Mouse (Mus musculus) hindbrain, embryonic 14.5 days (tissue): ENCODE data around the gene Coro1a. TPM values are rescaled to one million over a fixed set of nuclear protein-coding genes. Genes with fewer than 3 reads are reported as not detected.
"Not testable (repeated sequence)": the region's sequence is repeated elsewhere in the genome, so short reads cannot be mapped to it uniquely, and the experiment has no call there.

ENCODE experiments used
- ATAC-seq: fragments of 200-750 bp; cut with Nextera tagmentation; 2 replicates; pipeline ENCODE4 v1.8.0; 2017; ENCODE audit warnings: moderate number of reproducible peaks, mild to moderate bottlenecking, moderate TSS enrichment, moderate library complexity; ENCODE audit not compliant: low FRiP score
- DNase-seq: peaks from one replicate; pipeline ENCODE4 v3.0.0-alpha.2; 2015; ENCODE audit warnings: low spot score
- H3K27ac ChIP-seq: fragments of 300-500 bp; sonication (generic); 2 replicates; pipeline ENCODE4 v1.5.1; 2014; ENCODE audit warnings: mild to moderate bottlenecking, moderate library complexity
- H3K27me3 ChIP-seq: fragments of 300-500 bp; sonication (generic); 2 replicates; pipeline ENCODE4 v1.6.1; 2014; ENCODE audit warnings: mild to moderate bottlenecking, low read length, mixed read lengths; ENCODE audit not compliant: control insufficient read depth, insufficient read depth
- H3K36me3 ChIP-seq: fragments of 300-500 bp; sonication (generic); replicated peaks from 2 replicates; pipeline ENCODE4 v1.6.1; 2014; ENCODE audit not compliant: control insufficient read depth, insufficient read depth
- H3K4me1 ChIP-seq: fragments of 300-500 bp; sonication (generic); replicated peaks from 2 replicates; pipeline ENCODE4 v1.6.1; 2014; ENCODE audit warnings: antibody characterized with exemption, low read length, mixed read lengths; ENCODE audit not compliant: control insufficient read depth, insufficient read depth
- H3K4me2 ChIP-seq: fragments of 300-500 bp; sonication (generic); replicated peaks from 2 replicates; pipeline ENCODE4 v1.6.1; 2014; ENCODE audit warnings: mild to moderate bottlenecking, moderate library complexity
- H3K4me3 ChIP-seq: fragments of 300-500 bp; sonication (generic); replicated peaks from 2 replicates; pipeline ENCODE4 v1.5.1; 2014; ENCODE audit warnings: mild to moderate bottlenecking, low read length
- H3K9ac ChIP-seq: fragments of 300-500 bp; sonication (generic); 2 replicates; pipeline ENCODE4 v1.6.1; 2014
- H3K9me3 ChIP-seq: fragments of 300-500 bp; sonication (generic); 2 replicates; pipeline ENCODE4 v1.6.1; 2016; ENCODE audit warnings: low read length; ENCODE audit not compliant: control insufficient read depth
- WGBS: fragments of 180-500 bp; shearing (Covaris S2); extraction: QIAGEN DNeasy Blood & Tissue Kit; methylation state at CpG from one replicate; pipeline ENCODE4 v1.1.7; 2014; 5-methylcytosine and 5-hydroxymethylcytosine counted together
- polyA plus RNA-seq: library from polyadenylated mRNA; unstranded; fragments of >200 nt; fragmentation: Nextera tagmentation; extraction: Ambion mirVana; gene quantifications from 2 replicates; pipeline ENCODE4 v1.2.1, GENCODE M21; 2014

Coro1a gene
- polyA plus RNA-seq, 1 experiment from 2014 or later: 82.2 TPM

GRCm38 (mm10) chr7:126740132-126740735 lies 32.6 kb upstream of the Coro1a start:
- H3K9ac ChIP-seq: no peak overlapping the region
- no peaks in the 10 kb centered on the region for H3K4me1 ChIP-seq
- no peaks in the 10 kb centered on the region for H3K27me3 ChIP-seq
- DNase-seq (no peak), ATAC-seq (no peak)
- no peak overlapping the region for H3K27ac ChIP-seq
- no peaks in the 10 kb centered on the region for H3K9me3 ChIP-seq
- no peak overlapping the region for H3K4me3 ChIP-seq
- H3K4me2 ChIP-seq: no peak overlapping the region
- 65% methylated on average over 13 of the region's 13 CpGs for WGBS
- H3K36me3 ChIP-seq: no peaks in the 10 kb centered on the region

GRCm38 (mm10) chr7:126739551-126739950 lies 32.0 kb upstream of the Coro1a start:
- no peaks in the 10 kb centered on the region for H3K9me3 ChIP-seq
- no peak overlapping the region for H3K9ac ChIP-seq
- H3K36me3 ChIP-seq: no peaks in the 10 kb centered on the region
- H3K27ac ChIP-seq: no peak overlapping the region
- ATAC-seq: no peak
- WGBS: 82% methylated on average over 17 of the region's 17 CpGs
- H3K4me2 ChIP-seq: no peak overlapping the region
- no peak for DNase-seq
- H3K4me1 ChIP-seq: no peaks in the 10 kb centered on the region
- no peaks in the 10 kb centered on the region for H3K27me3 ChIP-seq
- no peak overlapping the region for H3K4me3 ChIP-seq

- Histone ChIP-seq H3K27ac (no peak overlapping the region), H3K9me3 (no peaks in the 10 kb centered on the region), H3K4me3 (no peak overlapping the region), H3K4me2 (no peak overlapping the region), H3K9ac (no peak overlapping the region), H3K36me3 (no peaks in the 10 kb centered on the region), H3K27me3 (no peaks in the 10 kb centered on the region), H3K4me1 (no peaks in the 10 kb centered on the region)
- WGBS: 75% methylated on average over 8 of the region's 8 CpGs
- ATAC-seq (no peak), DNase-seq (no peak)
Observed at GRCm38 (mm10) chr7:126736122-126736521, 28.5 kb upstream of the Coro1a start.

GRCm38 (mm10) chr7:126730256-126730789 lies 22.7 kb upstream of the Coro1a start:
- H3K9ac ChIP-seq, DNase-seq, ATAC-seq, H3K9me3 ChIP-seq, H3K4me3 ChIP-seq, H3K27me3 ChIP-seq, H3K4me2 ChIP-seq, H3K27ac ChIP-seq, H3K4me1 ChIP-seq, H3K36me3 ChIP-seq: not testable (repeated sequence)
- 87% methylated on average over 4 of the region's 4 CpGs for WGBS

GRCm38 (mm10) chr7:126725667-126726066 lies 18.1 kb upstream of the Coro1a start:
- DNase-seq: no peak
- no peaks in the 10 kb centered on the region for H3K4me1 ChIP-seq
- no peak for ATAC-seq
- no peak overlapping the region for H3K4me2 ChIP-seq
- H3K36me3 ChIP-seq: no peaks in the 10 kb centered on the region
- H3K9ac ChIP-seq: no peak overlapping the region
- no peaks in the 10 kb centered on the region for H3K27me3 ChIP-seq
- H3K27ac ChIP-seq: no peak overlapping the region
- 91% methylated on average over 5 of the region's 5 CpGs for WGBS
- no peaks in the 10 kb centered on the region for H3K9me3 ChIP-seq
- no peak overlapping the region for H3K4me3 ChIP-seq

GRCm38 (mm10) chr7:126725077-126725476 lies 17.5 kb upstream of the Coro1a start:
- H3K4me2 ChIP-seq: no peak overlapping the region
- no peak overlapping the region for H3K9ac ChIP-seq
- H3K9me3 ChIP-seq: no peaks in the 10 kb centered on the region
- H3K4me1 ChIP-seq: no peaks in the 10 kb centered on the region
- DNase-seq (no peak), ATAC-seq (no peak)
- H3K4me3 ChIP-seq: no peak overlapping the region
- H3K27me3 ChIP-seq: no peaks in the 10 kb centered on the region
- no peaks in the 10 kb centered on the region for H3K36me3 ChIP-seq
- 82% methylated on average over 3 of the region's 3 CpGs for WGBS
- no peak overlapping the region for H3K27ac ChIP-seq

- H3K4me3 ChIP-seq: no peak overlapping the region
- H3K36me3 ChIP-seq: no peaks in the 10 kb centered on the region
- no peak for ATAC-seq
- H3K27ac ChIP-seq: no peak overlapping the region
- H3K9ac ChIP-seq: no peak overlapping the region
- DNase-seq: no peak
- no peak overlapping the region for H3K4me2 ChIP-seq
- no peaks in the 10 kb centered on the region for H3K4me1 ChIP-seq
- 90% methylated on average over 13 of the region's 13 CpGs for WGBS
- H3K9me3 ChIP-seq: no peaks in the 10 kb centered on the region
- H3K27me3 ChIP-seq: no peaks in the 10 kb centered on the region
Observed at GRCm38 (mm10) chr7:126721635-126722034, 14.0 kb upstream of the Coro1a start.

- Histone ChIP-seq H3K9me3 (no peaks in the 10 kb centered on the region), H3K36me3 (no peaks in the 10 kb centered on the region), H3K4me3 (no peak overlapping the region), H3K9ac (no peak overlapping the region), H3K27ac (no peak overlapping the region), H3K4me2 (no peak overlapping the region), H3K27me3 (no peaks in the 10 kb centered on the region), H3K4me1 (no peaks in the 10 kb centered on the region)
- WGBS: 97% methylated on average over 5 of the region's 5 CpGs
- DNase-seq (no peak), ATAC-seq (no peak)
Observed at GRCm38 (mm10) chr7:126718787-126719337, 11.3 kb upstream of the Coro1a start.

GRCm38 (mm10) chr7:126717566-126717965 lies 10.0 kb upstream of the Coro1a start:
- Histone ChIP-seq H3K36me3 (no peaks in the 10 kb centered on the region), H3K27me3 (no peaks in the 10 kb centered on the region), H3K27ac (no peak overlapping the region), H3K4me3 (no peak overlapping the region), H3K9me3 (no peaks in the 10 kb centered on the region), H3K4me2 (no peak overlapping the region), H3K4me1 (no peaks in the 10 kb centered on the region), H3K9ac (no peak overlapping the region)
- DNase-seq (no peak), ATAC-seq (no peak)
- 87% methylated on average over 3 of the region's 3 CpGs for WGBS
